In the genomic region with DNA sequence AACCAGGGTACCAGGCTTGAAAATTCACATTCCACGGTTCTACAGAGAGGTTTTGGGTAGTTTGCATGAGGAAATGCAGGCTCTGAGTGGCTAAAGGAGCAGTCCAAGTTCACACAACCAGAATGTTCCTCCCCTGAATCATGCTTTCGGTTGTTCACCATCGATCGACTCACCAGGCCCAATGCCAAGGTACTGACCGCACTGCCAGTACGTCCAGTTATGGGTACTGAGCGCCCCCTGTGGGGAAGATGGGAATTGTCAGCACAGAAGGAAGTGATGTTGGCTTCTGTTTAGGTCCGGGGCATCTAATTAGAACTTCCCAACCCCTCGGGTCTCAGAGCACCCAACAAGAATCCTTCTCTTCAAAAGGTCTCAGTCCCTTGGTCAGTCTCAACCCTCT, we compare ENCODE assay signal across 8 mouse cellular contexts. TPM values are rescaled to one million over a fixed set of nuclear protein-coding genes. Genes with fewer than 3 reads are reported as not detected.
DNase-seq lines count a peak whose midpoint lies in the region; ATAC-seq and TF ChIP-seq lines count a peak whose summit lies in the region.

No protein-coding gene starts in this region.

- no peak overlapping the region for H3K9ac ChIP-seq in forebrain, embryonic 11.5 days (ENCODE audit: low read length)
- H3K9ac ChIP-seq in heart, embryonic 14.5 days (ENCODE audit: low read length): no peak overlapping the region
- H3K9ac ChIP-seq in liver, embryonic 13.5 days: no peak overlapping the region
- H3K9ac ChIP-seq in neural tube, embryonic 13.5 days: no peak overlapping the region
- no peak overlapping the region for H3K9ac ChIP-seq in stomach, postnatal 0 days (ENCODE audit: low read length)

- TF ChIP-seq EP300 in stomach, postnatal 0 days (optimal IDR thresholded peaks at IDR 0.05): no peak

- 37% methylated on average over 9 of the region's 9 CpGs for WGBS in forebrain, embryonic 11.5 days
- WGBS in heart, embryonic 14.5 days: 22% methylated on average over 9 of the region's 9 CpGs
- WGBS in liver, embryonic 13.5 days (ENCODE audit: insufficient replicate concordance): 55% methylated on average over 9 of the region's 9 CpGs
- WGBS in neural tube, embryonic 13.5 days: 45% methylated on average over 9 of the region's 9 CpGs
- 15% methylated on average over 9 of the region's 9 CpGs for WGBS in stomach, postnatal 0 days

- no peak overlapping the region for H3K4me2 ChIP-seq in forebrain, embryonic 11.5 days (ENCODE audit: low read depth, low read length, severe bottlenecking)
- peak overlapping the region; percentile 57 for H3K4me2 ChIP-seq in heart, embryonic 14.5 days (ENCODE audit: low read length)
- H3K4me2 ChIP-seq in liver, embryonic 13.5 days: no peak overlapping the region
- H3K4me2 ChIP-seq in neural tube, embryonic 13.5 days: peak overlapping the region; percentile 32
- peak overlapping the region; percentile 33 for H3K4me2 ChIP-seq in stomach, postnatal 0 days (replicated peaks; ENCODE audit: low read depth)

- TF ChIP-seq CTCF in stomach, postnatal 0 days (IDR thresholded peaks at IDR 0.05; ENCODE audit: low read depth): peak; percentile 98

- no peak for ATAC-seq in forebrain, embryonic 11.5 days (replicated peaks; ENCODE audit: low FRiP score)
- ATAC-seq in heart, embryonic 14.5 days (ENCODE audit: insufficient number of reproducible peaks, insufficient read depth, low FRiP score, low read depth): no peak
- ATAC-seq in liver, embryonic 13.5 days (ENCODE audit: low read depth): no peak
- ATAC-seq in neural tube, embryonic 13.5 days (ENCODE audit: low read depth): 0 out of 2 replicates have a peak, but pooled peaks have one; percentile 34
- ATAC-seq in stomach, postnatal 0 days (ENCODE audit: low FRiP score, low TSS enrichment): peak; percentile 80

- H3K9me3 ChIP-seq in forebrain, embryonic 11.5 days (ENCODE audit: control insufficient read depth, low read length): no peaks in the 10 kb centered on the region
- no peaks in the 10 kb centered on the region for H3K9me3 ChIP-seq in heart, embryonic 14.5 days (ENCODE audit: control insufficient read depth, low read length)
- no peaks in the 10 kb centered on the region for H3K9me3 ChIP-seq in liver, embryonic 13.5 days (replicated peaks)
- H3K9me3 ChIP-seq in neural tube, embryonic 13.5 days: no peaks in the 10 kb centered on the region
- no peaks in the 10 kb centered on the region for H3K9me3 ChIP-seq in stomach, postnatal 0 days (ENCODE audit: control insufficient read depth, low read length)

- H3K36me3 ChIP-seq in forebrain, embryonic 11.5 days (ENCODE audit: control insufficient read depth, insufficient read depth, low read length): no peaks in the 10 kb centered on the region
- peaks cover 19% of the 10 kb centered on the region for H3K36me3 ChIP-seq in heart, embryonic 14.5 days (ENCODE audit: control insufficient read depth, insufficient read depth, low read length)
- H3K36me3 ChIP-seq in liver, embryonic 13.5 days: no peaks in the 10 kb centered on the region
- no peaks in the 10 kb centered on the region for H3K36me3 ChIP-seq in neural tube, embryonic 13.5 days
- no peaks in the 10 kb centered on the region for H3K36me3 ChIP-seq in stomach, postnatal 0 days (ENCODE audit: control insufficient read depth, insufficient read depth, low read length)

- no peak overlapping the region for H3K27ac ChIP-seq in brown adipose tissue, adult 24 weeks (replicated peaks; ENCODE audit: low read depth, low read length)
- no peak overlapping the region for H3K27ac ChIP-seq in forebrain, embryonic 11.5 days (ENCODE audit: low read depth, low read length)
- no peak overlapping the region for H3K27ac ChIP-seq in heart, embryonic 14.5 days (replicated peaks in 1 of 2; ENCODE audit: control insufficient read depth in 1 of 2, insufficient read depth in 1 of 2, low read depth in 2 of 2, low read length in 2 of 2)
- H3K27ac ChIP-seq in liver, embryonic 13.5 days: no peak overlapping the region
- H3K27ac ChIP-seq in neural tube, embryonic 13.5 days (replicated peaks): no peak overlapping the region
- H3K27ac ChIP-seq in stomach, postnatal 0 days (replicated peaks): peak overlapping the region; percentile 20; the same call in 1 of the 2 replicates

- H3K4me3 ChIP-seq in brown adipose tissue, adult 24 weeks (ENCODE audit: insufficient read depth, low read depth, low read length): peak overlapping the region; percentile 12; the same call in 1 of the 2 replicates
- H3K4me3 ChIP-seq in forebrain, embryonic 11.5 days (ENCODE audit: low read depth, low read length): no peak overlapping the region
- no peak overlapping the region for H3K4me3 ChIP-seq in heart, embryonic 14.5 days (ENCODE audit: control insufficient read depth in 1 of 2, insufficient read depth in 1 of 2, low read depth in 1 of 2, low read length in 2 of 2)
- H3K4me3 ChIP-seq in liver, embryonic 13.5 days (replicated peaks): no peak overlapping the region
- H3K4me3 ChIP-seq in neural tube, embryonic 13.5 days: no peak overlapping the region
- H3K4me3 ChIP-seq in stomach, postnatal 0 days (ENCODE audit: low read depth, low read length): no peak overlapping the region

- no peaks in the 10 kb centered on the region for H3K27me3 ChIP-seq in forebrain, embryonic 11.5 days (ENCODE audit: control insufficient read depth, insufficient read depth, low read length)
- no peaks in the 10 kb centered on the region for H3K27me3 ChIP-seq in heart, embryonic 14.5 days (ENCODE audit: control insufficient read depth, insufficient read depth, low read length)
- H3K27me3 ChIP-seq in liver, embryonic 13.5 days: no peaks in the 10 kb centered on the region
- no peaks in the 10 kb centered on the region for H3K27me3 ChIP-seq in neural tube, embryonic 13.5 days
- H3K27me3 ChIP-seq in stomach, postnatal 0 days (ENCODE audit: control insufficient read depth, insufficient read depth, low read length): no peaks in the 10 kb centered on the region

- peak; percentile 32 to 37 for DNase-seq in CD8-positive naive resting alpha-beta T cell, adult 2 months (ENCODE audit: low read depth in 2 of 2, low spot score in 2 of 2)
- peak; percentile 86 for DNase-seq in forebrain, embryonic 11.5 days (ENCODE audit: low spot score)
- peak; percentile 95 to 99 for DNase-seq in kidney, postnatal 25 days
- peak; percentile 15 for DNase-seq in liver, embryonic 13.5 days
- peak; percentile 95 for DNase-seq in stomach, postnatal 0 days (ENCODE audit: low spot score)

- no peaks in the 10 kb centered on the region for H3K4me1 ChIP-seq in brown adipose tissue, adult 24 weeks (ENCODE audit: control insufficient read depth, insufficient read depth, insufficient read length, low read length)
- H3K4me1 ChIP-seq in forebrain, embryonic 11.5 days (replicated peaks; ENCODE audit: control insufficient read depth, insufficient read depth, low read length): peaks cover 4% of the 10 kb centered on the region; the same call in 1 of the 2 replicates
- H3K4me1 ChIP-seq in heart, embryonic 14.5 days (ENCODE audit: control insufficient read depth in 2 of 2, insufficient read depth in 2 of 2, low read length in 2 of 2): peaks cover 5 to 11% of the 10 kb centered on the region in 2 experiments; a peak in 2 of 4 replicates
- peaks cover 11% of the 10 kb centered on the region for H3K4me1 ChIP-seq in liver, embryonic 13.5 days (replicated peaks)
- peaks cover 8% of the 10 kb centered on the region for H3K4me1 ChIP-seq in neural tube, embryonic 13.5 days (replicated peaks)
- peaks cover 5% of the 10 kb centered on the region; the same call in 1 of the 2 replicates for H3K4me1 ChIP-seq in stomach, postnatal 0 days (replicated peaks; ENCODE audit: control insufficient read depth, insufficient read depth)

RNA-seq across cellular contexts. Expression of gene Rsad1, which starts 5.1 kb away (rescaled TPM):
- polyA plus RNA-seq in brown adipose tissue, adult 24 weeks (2012; ENCODE audit: insufficient read depth, insufficient read length, missing spikeins): 4.2 and 5.3 TPM in 2 replicates
- polyA plus RNA-seq in forebrain, embryonic 11.5 days (2014; fragmentation: Nextera tagmentation; extraction: Ambion mirVana): 2.9 and 3.7 TPM in 2 replicates
- 5.4 and 6.9 TPM in 2 replicates for polyA plus RNA-seq in heart, embryonic 14.5 days (2014; fragmentation: Nextera tagmentation; extraction: Ambion mirVana)
- 1.6 and 2.5 TPM in 2 replicates for polyA plus RNA-seq in liver, embryonic 13.5 days (2015; fragmentation: Nextera tagmentation; extraction: Ambion mirVana)
- polyA plus RNA-seq in neural tube, embryonic 13.5 days (2015; fragmentation: Nextera tagmentation; extraction: Ambion mirVana): 4.7 and 5.4 TPM in 2 replicates
- 3.4 and 3.8 TPM in 2 replicates for polyA plus RNA-seq in stomach, postnatal 0 days (2015; fragmentation: Nextera tagmentation; extraction: Ambion mirVana)

RNA-seq across cellular contexts. Expression of gene Chad, which starts 20.9 kb away (rescaled TPM):
- not detected in 2 replicates for polyA plus RNA-seq in brown adipose tissue, adult 24 weeks (2012; ENCODE audit: insufficient read depth, insufficient read length, missing spikeins)
- not detected in 2 replicates for polyA plus RNA-seq in forebrain, embryonic 11.5 days (2014; fragmentation: Nextera tagmentation; extraction: Ambion mirVana)
- 0.15 and 0.42 TPM in 2 replicates for polyA plus RNA-seq in heart, embryonic 14.5 days (2014; fragmentation: Nextera tagmentation; extraction: Ambion mirVana)
- polyA plus RNA-seq in liver, embryonic 13.5 days (2015; fragmentation: Nextera tagmentation; extraction: Ambion mirVana): 0.13 TPM in 1 of 2 replicates, not detected in the other
- 0.45 and 1.7 TPM in 2 replicates for polyA plus RNA-seq in neural tube, embryonic 13.5 days (2015; fragmentation: Nextera tagmentation; extraction: Ambion mirVana)
- 80.8 and 87.5 TPM in 2 replicates for polyA plus RNA-seq in stomach, postnatal 0 days (2015; fragmentation: Nextera tagmentation; extraction: Ambion mirVana)

RNA-seq across cellular contexts. Expression of gene Mycbpap, which starts 22.4 kb away (rescaled TPM):
- not detected in 2 replicates for polyA plus RNA-seq in brown adipose tissue, adult 24 weeks (2012; ENCODE audit: insufficient read depth, insufficient read length, missing spikeins)
- 1.9 and 4.8 TPM in 2 replicates for polyA plus RNA-seq in forebrain, embryonic 11.5 days (2014; fragmentation: Nextera tagmentation; extraction: Ambion mirVana)
- 4.7 and 6.6 TPM in 2 replicates for polyA plus RNA-seq in heart, embryonic 14.5 days (2014; fragmentation: Nextera tagmentation; extraction: Ambion mirVana)
- 0.05 and 0.19 TPM in 2 replicates for polyA plus RNA-seq in liver, embryonic 13.5 days (2015; fragmentation: Nextera tagmentation; extraction: Ambion mirVana)
- polyA plus RNA-seq in neural tube, embryonic 13.5 days (2015; fragmentation: Nextera tagmentation; extraction: Ambion mirVana): 1.9 and 2.1 TPM in 2 replicates
- polyA plus RNA-seq in stomach, postnatal 0 days (2015; fragmentation: Nextera tagmentation; extraction: Ambion mirVana): 1.4 and 1.9 TPM in 2 replicates

RNA-seq across cellular contexts. Expression of gene Epn3, which starts 44.2 kb away (rescaled TPM):
- polyA plus RNA-seq in brown adipose tissue, adult 24 weeks (2012; ENCODE audit: insufficient read depth, insufficient read length, missing spikeins): not detected in 2 replicates
- 0.48 and 0.64 TPM in 2 replicates for polyA plus RNA-seq in forebrain, embryonic 11.5 days (2014; fragmentation: Nextera tagmentation; extraction: Ambion mirVana)
- polyA plus RNA-seq in heart, embryonic 14.5 days (2014; fragmentation: Nextera tagmentation; extraction: Ambion mirVana): 11.4 TPM in 2 replicates
- 0.05 and 0.08 TPM in 2 replicates for polyA plus RNA-seq in liver, embryonic 13.5 days (2015; fragmentation: Nextera tagmentation; extraction: Ambion mirVana)
- polyA plus RNA-seq in neural tube, embryonic 13.5 days (2015; fragmentation: Nextera tagmentation; extraction: Ambion mirVana): 0.24 and 0.51 TPM in 2 replicates
- 53.4 and 60.1 TPM in 2 replicates for polyA plus RNA-seq in stomach, postnatal 0 days (2015; fragmentation: Nextera tagmentation; extraction: Ambion mirVana)

RNA-seq across cellular contexts. Expression of gene Acsf2, which starts 57.7 kb away (rescaled TPM):
- polyA plus RNA-seq in brown adipose tissue, adult 24 weeks (2012; ENCODE audit: insufficient read depth, insufficient read length, missing spikeins): 70.3 and 94.2 TPM in 2 replicates
- 6.3 and 6.9 TPM in 2 replicates for polyA plus RNA-seq in forebrain, embryonic 11.5 days (2014; fragmentation: Nextera tagmentation; extraction: Ambion mirVana)
- 3.9 and 4.0 TPM in 2 replicates for polyA plus RNA-seq in heart, embryonic 14.5 days (2014; fragmentation: Nextera tagmentation; extraction: Ambion mirVana)
- 1.1 and 1.3 TPM in 2 replicates for polyA plus RNA-seq in liver, embryonic 13.5 days (2015; fragmentation: Nextera tagmentation; extraction: Ambion mirVana)
- polyA plus RNA-seq in neural tube, embryonic 13.5 days (2015; fragmentation: Nextera tagmentation; extraction: Ambion mirVana): 2.0 and 2.2 TPM in 2 replicates
- 2.5 and 3.0 TPM in 2 replicates for polyA plus RNA-seq in stomach, postnatal 0 days (2015; fragmentation: Nextera tagmentation; extraction: Ambion mirVana)

Comparison
In these comparisons a context has a peak if more than half of its experiments do, and no peak if none do; other contexts are left out.
1. DNase-seq: peak in every context shown above with its lines; median percentile 97 in kidney, postnatal 25 days; 95 in stomach, postnatal 0 days; 86 in forebrain, embryonic 11.5 days; 34 in CD8-positive naive resting alpha-beta T cell, adult 2 months; 15 in liver, embryonic 13.5 days.
2. ATAC-seq: peak in neural tube, embryonic 13.5 days (single experiment) and stomach, postnatal 0 days (single experiment); none in forebrain, embryonic 11.5 days (single experiment), heart, embryonic 14.5 days (single experiment) and liver, embryonic 13.5 days (single experiment).
3. H3K4me2 ChIP-seq: peak in heart, embryonic 14.5 days (single experiment), neural tube, embryonic 13.5 days (single experiment) and stomach, postnatal 0 days (single experiment); none in forebrain, embryonic 11.5 days (single experiment) and liver, embryonic 13.5 days (single experiment).
4. RNA of gene Chad, which starts 20.9 kb away (polyA plus RNA-seq): 80.8 to 87.5 TPM in stomach, postnatal 0 days; 0.45 to 1.7 TPM in neural tube, embryonic 13.5 days, 0.15 to 0.42 TPM in heart, embryonic 14.5 days, not detected in forebrain, embryonic 11.5 days, not detected in brown adipose tissue, adult 24 weeks and 0.13 TPM in liver, embryonic 13.5 days; every median in the first group is over 10 times any median in the second.